Mouse (Mus musculus) T-helper 17 cell (primary cell): ENCODE results near the gene Cit.

Source experiments
- in situ Hi-C, 2 experiments: fragments of 300-600 bp; cut with MboI, MseI; formaldehyde crosslinking; loops; 1 replicate in 1 of 2; 2 replicates in 1 of 2; pipeline ENCODE4 v1.15.1; 2025; ENCODE audit warnings: high pct_unique_total_duplicates in 2 of 2

Gene Cit

DNA sequence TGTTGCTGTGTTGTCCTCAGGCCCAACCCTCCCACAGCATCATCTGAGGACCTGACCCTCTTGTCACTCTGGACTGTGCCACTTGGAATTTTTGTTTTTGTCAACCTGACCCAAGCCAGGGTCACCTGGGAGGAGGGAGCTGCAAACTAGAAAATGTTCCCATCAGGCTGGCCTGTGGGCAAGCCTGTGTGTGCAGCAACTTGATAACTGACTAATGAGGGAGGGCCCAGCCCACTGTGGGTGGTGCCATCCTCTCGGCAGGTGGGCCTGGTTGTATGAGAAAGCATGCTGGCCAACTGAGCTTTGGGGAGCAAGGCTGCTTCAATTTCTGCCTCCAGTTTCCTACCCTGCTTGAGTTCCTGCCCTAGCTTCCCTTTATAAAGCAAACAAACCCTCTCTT is 113.3 kb downstream of the Cit start:
- in situ Hi-C loops, result no loop called here

DNA sequence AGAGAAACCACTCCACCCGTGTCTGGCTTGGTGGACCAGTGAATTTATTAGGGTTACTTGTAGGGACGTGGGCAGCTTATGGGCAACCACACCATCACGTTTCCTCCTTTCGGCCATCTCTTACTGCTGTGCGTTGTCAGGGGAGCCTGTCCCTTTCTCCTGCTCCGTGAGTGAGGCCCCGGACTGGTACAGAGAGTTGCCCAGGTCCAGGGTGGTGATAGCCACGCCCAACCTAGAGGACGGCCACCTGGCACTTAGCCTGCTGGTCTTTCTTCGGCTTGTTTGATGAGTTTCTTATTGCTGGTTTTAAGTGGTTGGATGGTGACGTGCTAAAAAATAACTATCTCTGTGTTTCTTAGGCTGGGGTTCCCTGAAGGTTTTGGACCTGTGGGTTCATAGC is 113.7 kb downstream of the Cit start:
- in situ Hi-C loops, result no loop called here

DNA sequence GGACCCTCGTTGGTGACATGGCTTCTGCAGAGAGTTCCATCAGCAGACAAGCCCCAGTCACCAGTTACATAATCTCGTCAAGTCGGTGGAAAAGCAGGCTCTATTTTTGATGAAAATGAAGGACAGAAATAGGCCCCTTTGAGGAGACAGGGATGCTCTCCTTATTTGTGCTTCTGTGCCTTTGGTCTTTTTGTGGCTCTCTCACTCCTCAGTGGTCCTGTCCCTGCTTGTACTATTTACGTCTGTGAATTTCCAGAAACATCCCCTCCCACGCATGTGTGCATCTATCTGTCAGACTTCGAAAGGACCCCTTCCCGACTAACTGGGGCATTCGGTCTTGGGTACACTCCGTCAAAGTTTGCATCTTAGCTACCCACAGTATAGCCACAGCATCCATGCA is 116.7 kb downstream of the Cit start:
- in situ Hi-C loops, result no loop called here

DNA sequence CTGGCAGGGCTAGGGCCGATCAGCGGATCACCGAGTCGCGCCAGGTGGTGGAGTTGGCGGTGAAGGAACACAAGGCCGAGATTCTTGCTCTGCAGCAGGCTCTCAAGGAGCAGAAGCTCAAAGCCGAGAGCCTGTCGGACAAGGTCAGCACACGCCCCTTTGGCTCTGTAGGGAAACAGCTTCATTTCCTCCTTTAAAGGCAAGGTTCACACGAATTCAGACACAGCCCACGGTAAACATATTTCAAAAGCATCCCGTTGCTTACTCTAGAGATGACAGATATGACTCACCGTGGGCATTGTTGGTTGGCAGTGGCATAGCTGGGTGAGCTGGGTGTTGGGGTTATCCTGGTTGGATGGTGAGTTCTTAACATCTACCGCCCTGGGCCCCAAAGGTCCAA is 126.2 kb downstream of the Cit start:
- in situ Hi-C loops, result no loop called here

DNA sequence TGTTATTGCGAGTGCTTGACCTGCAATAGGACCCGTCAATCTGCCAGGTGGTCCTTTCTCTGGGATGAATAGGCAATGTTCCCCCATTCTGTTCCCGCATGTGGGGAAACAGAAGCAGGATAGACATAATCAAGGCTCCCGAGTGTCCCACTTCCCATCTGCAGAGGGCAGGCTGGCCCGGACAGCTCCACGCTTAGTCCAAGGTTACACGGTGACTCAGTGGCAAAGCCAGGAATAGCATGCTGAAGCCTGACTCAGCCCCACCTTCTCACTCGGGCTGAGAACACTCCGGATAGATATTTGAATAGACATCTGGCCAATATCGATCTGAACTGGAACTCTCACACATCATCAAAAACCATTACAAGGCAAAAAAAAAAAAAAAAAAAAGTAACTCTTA is 130.6 kb downstream of the Cit start:
- in situ Hi-C loops, result no loop called here

DNA sequence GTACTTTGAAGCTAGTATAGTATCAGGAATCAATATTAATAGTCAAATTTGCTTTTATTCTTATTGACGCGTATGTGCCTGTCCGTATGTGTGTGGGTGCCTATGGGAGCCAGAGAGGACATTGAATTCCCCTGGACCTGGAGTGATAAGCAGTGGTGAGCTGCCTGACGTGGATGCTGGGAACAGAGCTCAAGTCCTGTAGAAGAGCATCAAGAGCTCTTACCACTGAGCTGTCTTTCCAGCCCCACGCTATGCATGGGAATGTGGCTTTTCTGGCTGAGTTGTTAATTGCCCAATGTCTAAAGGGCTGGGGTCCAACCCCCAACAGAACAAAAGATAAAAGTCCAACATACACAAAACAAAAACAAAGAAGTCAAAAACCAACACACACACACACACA is 131.4 kb downstream of the Cit start:
- in situ Hi-C loops, result no loop called here

DNA sequence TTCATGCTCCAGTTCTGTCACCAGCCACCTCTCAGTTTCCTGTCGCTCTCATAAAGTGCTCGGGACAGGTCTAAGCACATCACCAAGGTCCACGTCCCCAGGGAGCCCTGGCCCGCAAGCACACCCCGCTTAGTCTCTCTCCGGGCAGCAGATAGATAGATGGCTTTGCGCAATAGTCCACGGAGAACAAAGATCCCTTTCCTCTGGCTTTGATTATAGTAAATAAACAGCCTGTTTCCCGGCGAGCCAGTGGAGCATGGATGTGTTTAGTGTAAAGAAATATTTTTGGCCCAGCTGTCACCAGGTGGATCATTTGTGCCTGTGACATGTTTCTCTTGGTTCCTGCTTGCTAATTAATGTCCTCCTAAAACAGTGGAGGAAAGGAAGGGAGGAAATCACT is 132.2 kb downstream of the Cit start:
- in situ Hi-C loops, result no loop called here

DNA sequence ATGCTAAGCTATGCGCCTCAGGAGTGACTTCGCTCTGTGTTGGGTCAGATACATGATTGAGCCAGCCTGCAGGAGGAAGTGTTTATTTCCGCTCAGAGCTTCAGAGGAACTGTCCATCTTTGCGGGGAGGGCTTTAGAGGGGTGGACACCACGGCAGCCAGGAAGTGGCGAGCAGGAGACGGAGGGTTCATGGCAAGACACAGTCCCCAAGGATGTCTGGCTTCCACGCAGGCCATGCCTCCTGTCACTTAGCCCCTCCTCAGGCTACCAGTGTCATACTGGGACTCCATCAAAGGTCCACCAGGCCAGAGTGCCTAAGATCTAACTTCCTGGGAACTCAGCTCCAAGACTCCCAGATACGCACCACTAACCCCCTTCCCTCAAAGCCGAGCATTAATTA is 132.7 kb downstream of the Cit start:
- in situ Hi-C loops, result no loop called here

DNA sequence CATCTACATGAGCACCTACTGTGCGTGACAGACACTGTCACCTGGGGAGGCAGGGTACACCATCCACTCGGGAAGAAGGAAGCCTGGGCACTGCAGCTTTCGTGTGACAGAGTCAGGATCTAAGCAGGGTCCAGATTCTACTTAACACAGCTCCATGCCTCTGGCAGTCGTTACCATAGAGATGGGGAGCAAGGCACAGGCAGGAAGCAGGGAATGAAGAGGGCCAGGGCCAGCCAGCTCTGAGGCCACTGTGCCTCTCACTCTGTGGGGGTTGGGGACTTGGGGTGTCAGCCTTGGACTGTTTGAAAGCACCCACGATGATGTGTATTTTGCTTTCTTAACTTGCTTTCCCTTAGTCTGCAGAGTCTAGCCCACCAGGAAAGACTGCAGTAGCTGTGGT is 133.2 kb downstream of the Cit start:
- in situ Hi-C loops, result no loop called here

DNA sequence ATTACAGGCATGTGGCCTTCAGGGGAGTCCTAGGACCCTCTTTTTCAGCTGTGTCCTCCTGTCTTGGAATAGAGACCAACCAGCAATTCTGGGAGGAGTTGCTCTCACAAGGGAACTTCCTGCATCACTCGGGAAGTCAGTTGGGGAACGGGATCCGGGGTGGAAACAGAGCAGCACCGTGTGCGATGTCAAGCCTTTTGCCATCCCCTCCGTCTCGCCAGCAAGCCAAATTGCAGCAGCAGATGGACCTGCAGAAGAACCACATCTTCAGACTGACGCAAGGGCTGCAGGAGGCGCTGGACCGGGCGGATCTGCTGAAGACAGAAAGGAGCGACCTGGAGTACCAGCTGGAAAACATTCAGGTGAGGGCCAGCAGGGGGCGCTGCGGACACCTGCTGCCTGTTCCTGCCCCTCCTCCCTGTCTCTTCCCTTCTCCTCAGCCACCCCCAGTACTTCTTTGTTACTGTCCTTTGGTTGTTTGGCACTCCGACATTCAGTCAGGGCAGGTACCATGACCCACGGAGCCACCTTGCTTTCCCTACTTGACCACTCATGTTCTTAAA is 134.1 kb downstream of the Cit start:
- in situ Hi-C loops, result no loop called here

DNA sequence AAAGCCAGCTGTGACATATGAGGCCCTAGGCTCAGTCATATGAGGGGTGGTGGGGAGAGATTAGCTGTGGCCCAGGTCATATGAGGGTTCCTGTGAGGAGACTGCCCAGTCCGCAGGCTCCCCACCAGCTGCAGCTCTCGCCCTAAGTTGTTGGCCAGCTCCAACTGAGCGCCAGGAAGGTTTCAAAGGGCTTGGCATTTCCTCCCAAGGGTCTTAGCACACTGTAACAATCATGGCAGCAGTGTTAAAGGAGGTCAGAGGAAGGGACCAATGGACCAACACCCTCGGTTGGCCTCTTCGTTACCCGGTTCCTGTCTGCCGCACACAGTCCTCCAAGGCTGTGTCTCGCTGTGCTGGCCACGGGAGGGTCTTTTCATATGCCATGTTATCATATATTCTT is 135.5 kb downstream of the Cit start:
- in situ Hi-C loops, result no loop called here

DNA sequence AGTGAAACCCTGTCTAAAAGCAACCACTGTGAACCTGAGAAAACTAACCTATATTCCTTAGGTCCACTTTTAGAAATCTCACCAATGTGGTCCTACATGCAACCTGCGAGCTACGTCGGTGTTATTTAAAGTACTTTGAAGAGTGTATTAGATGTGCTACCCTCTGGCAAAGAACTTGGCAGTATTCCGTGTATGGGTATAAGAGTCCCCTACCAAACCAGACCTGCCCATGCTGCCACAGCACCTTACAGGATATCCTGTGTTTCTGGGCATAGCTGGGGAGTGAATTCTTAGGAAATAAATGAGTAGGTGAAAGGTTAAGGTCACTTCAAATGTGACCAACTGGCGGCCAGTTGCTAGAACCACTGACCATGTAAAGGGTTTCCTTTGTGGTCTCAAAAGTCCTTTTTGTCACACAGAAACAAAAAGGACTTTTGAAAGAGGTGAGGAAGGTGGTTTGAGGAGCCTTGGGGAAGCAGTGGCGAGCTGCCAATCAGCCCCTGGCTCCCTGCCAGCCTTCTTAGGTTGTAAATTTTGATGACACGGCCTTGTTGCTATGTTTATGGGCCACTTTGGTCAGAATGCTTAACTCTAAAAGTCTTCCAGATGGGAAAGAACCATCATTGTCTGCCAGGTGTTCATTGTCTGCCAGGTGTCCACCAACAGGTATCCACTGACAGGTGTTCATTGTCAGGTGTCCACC is 137.7 kb downstream of the Cit start:
- in situ Hi-C loops, result no loop called here

DNA sequence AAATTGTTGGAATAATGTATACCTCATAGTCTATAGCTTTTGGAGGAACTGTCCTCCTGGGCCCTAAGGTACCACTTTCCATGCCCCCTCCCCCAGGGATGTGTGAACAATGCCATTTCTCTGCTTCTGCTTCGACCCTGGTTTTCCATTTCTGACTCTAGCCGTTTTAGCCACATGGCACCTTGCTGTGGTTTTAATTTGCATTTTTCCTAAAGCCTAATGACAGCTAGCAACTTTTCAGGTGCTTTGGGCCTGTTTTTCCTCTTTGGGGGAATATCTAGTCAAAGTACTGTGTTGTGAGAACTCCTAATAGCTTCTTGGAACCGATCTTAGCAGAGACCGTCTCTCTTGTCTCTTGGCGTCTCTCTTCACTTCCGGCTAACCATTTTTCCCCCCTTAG is 139.3 kb downstream of the Cit start:
- in situ Hi-C loops, result no loop called here

DNA sequence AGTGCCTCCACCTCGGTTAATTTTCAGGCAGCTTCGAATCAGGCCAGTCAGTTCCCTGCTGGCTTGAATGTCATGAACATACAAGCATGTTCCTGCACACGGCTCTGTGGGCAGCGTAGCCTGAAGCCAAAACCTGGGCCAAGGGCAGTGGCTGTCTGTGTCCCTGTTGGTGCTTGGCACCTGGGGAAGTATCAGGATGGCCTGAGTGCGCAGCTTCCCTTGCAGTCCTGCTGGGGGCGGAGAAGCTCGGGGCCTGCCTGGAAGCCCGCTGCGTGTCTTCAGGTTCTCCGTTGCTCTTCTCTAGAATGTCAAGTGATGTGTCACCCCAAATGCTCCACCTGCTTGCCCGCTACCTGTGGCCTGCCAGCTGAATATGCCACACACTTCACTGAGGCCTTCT is 140.0 kb downstream of the Cit start:
- in situ Hi-C loops, result no loop called here

DNA sequence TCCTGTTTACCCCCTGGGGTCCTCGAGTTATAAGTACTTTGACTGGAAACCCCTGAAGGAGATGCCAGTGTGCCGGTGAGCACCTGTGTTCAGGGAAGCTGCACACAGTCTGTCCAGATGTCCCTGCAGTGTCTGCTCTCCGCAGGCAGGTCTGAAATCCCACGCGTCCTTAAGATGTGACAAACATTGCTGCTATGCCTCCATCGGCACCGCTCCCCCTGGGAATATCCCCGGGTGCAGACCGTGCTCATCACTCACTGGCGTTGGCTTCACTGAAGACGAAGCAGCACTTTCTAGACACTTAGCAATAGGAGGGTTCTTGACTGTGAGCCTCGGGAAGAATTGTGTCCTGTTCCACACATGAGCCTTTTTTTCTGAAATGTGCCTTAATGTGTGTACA is 142.2 kb downstream of the Cit start:
- in situ Hi-C loops, result no loop called here

DNA sequence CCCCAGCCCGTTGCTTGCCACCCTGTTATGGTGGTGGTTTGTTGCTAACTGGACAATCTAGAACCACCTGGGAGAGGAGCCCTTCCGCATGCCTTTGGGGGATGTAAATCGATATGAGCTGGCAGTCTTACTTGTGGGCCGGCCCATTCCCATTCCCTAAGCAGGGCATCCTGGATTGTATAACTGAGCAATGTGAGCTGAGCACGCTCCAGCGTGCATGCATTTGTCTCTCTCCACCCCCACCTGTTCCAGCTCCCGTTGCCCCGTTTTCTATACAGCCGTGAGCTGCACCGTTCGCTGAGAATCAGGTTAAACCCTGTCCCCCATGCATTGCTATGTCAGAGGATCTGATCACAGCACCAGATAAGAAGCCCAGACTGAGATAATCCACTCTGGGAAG is 146.6 kb downstream of the Cit start:
- in situ Hi-C loops, result no loop called here

DNA sequence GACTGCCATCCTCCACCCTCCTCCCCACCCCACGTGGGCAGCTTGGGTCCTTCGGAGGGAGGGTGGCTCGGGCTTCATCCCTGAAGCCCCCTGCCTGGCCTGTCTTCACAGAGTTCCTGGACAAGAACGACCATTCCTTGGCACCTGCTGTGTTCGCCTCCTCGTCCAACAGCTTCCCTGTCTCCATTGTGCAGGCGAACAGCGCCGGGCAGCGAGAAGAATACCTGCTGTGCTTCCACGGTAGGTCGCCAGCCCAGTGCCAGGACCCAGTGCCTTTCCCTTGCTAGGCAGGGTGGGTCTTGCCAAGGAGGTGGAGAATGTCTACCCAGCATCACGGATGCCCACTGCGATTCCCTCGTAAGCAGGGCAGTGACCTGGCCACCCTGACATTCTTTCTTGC is 149.0 kb downstream of the Cit start:
- in situ Hi-C loops, result no loop called here

DNA sequence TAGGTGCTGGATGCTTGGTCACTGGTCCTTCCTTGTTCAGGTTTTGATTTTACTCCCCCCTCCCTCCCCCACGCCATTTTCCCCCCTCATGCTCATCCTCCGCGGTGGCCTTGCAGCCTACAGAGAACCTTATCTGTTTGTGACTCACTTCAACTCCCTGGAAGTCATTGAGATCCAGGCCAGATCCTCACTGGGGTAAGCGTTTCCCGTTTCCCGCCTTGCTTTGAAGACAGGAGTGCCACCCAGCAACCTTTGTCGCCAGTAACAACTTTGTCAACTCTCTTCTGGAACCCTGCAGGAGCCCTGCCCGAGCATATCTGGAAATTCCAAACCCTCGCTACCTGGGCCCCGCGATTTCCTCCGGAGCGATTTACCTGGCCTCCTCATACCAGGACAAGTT is 152.3 kb downstream of the Cit start:
- in situ Hi-C loops, result no loop called here

DNA sequence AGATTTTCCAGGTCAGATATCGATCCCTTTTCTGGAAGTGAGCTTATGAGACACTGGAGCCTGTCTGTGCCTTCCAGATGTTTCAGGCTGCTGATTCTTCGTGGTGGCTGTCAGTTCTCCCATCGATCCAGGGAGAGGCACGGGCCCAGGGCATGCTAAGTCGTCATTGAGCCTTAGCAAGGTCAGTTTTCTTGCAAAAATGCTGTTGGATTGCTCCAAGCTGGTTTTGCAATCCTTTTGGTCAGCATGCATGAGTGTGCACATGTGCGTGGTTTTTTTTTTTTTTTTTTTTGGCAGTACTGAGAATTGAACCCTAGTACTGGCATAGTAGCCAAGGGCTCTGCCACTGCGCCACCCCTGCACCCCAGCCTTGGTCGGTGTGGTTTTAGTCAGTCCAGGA is 158.1 kb downstream of the Cit start:
- in situ Hi-C loops, result no loop called here

DNA sequence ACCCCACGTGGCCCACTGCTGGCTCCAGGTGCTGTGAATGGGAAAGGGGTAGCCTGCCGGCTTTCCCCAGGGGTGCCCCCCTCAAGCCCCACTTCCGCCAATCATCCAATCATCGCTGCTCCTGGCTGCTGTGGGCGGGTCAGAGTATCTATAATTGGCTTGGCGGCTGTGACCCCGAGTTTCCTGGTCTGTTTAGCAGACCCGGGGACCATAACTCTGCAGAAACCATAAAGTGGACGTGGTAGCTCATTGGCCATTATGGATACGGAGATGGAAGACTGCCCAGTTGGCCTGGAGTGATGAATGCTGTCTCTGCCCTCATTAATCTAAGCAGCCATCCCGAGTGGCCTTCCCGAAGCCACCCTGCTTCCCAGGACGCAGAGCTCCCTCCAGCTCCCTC is 158.7 kb downstream of the Cit start:
- in situ Hi-C loops, result no loop called here

DNA sequence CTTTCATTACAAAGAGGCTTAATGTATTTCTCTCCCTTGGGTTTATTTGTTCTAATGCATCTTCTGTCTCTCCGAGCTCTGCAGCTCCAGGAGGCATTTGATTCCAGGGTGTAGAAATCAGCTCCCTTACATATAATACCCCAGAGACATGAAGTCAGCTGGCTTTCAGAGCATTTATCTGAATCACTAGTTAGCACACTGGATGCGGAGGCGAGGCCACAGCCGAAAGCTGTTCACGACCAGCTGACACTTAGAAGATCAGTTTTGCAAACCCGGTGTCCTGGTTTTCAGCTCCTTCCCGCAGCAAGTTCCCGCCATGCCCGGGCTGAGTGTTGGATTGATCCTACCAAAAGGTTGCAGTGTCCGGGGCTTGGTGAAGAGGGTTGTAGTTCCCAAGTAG is 159.2 kb downstream of the Cit start:
- in situ Hi-C loops, result no loop called here

DNA sequence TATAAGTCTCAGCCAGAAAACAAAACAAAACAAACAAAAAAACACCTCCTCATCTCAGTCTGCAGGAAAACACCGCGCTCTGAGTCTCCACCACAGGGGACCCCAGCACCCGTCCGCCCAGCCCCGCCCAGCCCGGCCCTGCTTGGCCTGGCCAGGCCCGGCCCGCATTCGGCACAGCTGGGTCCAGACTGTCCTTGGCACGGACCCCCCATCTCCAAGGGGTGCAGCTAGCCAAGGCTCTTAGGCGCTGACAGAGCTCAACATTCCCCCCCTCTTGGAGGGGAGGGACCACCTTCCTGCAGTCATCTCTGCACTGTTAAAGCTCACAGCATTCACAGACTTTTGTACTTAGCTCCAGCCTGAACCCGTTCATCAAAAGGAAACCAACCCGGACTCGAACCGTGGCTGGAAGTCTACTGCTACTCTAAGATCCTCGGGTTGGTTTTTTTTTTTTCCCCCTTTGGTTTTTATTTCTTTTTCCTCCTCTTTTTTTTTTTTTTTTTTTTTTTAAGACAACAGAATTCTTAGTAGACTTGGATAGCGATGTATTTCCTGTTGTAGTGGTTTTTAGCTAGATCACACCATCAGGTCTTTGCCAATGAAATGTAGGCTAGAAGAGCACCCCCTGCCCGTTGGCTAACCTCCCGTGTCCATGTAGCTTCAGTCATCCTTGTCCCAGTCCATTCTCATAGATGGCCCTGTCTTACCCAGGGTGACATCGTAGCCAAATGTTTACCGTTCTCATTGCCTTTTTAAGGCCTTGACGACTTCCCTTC is 161.4 kb downstream of the Cit start:
- in situ Hi-C loops, result no loop called here

DNA sequence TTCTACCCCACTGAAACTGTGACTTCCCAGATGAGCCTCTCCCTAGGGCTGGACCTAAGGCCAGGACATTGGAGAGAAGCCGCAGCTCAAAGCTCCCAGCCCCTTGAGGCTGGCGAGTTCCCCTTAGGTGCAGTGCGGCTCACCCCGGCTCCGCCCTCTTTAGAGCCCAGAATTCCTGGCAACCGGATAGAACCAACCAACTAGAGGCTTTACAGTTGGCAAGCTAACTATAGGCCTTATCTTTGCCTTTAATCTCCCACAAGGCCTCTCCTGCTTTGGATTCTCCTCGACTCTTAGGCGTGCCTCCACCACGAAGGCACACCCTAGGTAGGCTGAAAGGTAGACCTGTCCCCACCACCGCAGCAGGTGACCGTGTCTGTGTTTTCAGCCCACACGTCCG is 162.6 kb downstream of the Cit start:
- in situ Hi-C loops, result no loop called here
